Mouse (Mus musculus) limb, embryonic 15.5 days (tissue): ENCODE measurements at regions not wholly inside any gene's neighbourhood (a gene's known extent, or its start where the extent isn't known, plus 50 kb on each side); places are given as distances from the start of the nearest gene placed in this dataset.
"Not testable (repeated sequence)": the region's sequence is repeated elsewhere in the genome, so short reads cannot be mapped to it uniquely, and the experiment has no call there.

Source experiments
- ATAC-seq: fragments of 200-750 bp; cut with Nextera tagmentation; 2 replicates; pipeline ENCODE4 v1.8.0; 2017; ENCODE audit warnings: low read depth, moderate TSS enrichment; ENCODE audit not compliant: insufficient number of reproducible peaks, low FRiP score, low TSS enrichment
- H3K27ac ChIP-seq: fragments of 300-500 bp; sonication (generic); 2 replicates; pipeline ENCODE4 v1.5.1; 2015; ENCODE audit warnings: moderate library complexity, mild to moderate bottlenecking, inconsistent platforms
- H3K27me3 ChIP-seq: fragments of 300-500 bp; sonication (generic); 2 replicates; pipeline ENCODE4 v1.6.1; 2015; ENCODE audit warnings: inconsistent platforms
- H3K36me3 ChIP-seq: fragments of 300-500 bp; sonication (generic); 2 replicates; pipeline ENCODE4 v1.6.1; 2015; ENCODE audit warnings: inconsistent platforms
- H3K4me1 ChIP-seq: fragments of 300-500 bp; sonication (generic); 2 replicates; pipeline ENCODE4 v1.6.1; 2015; ENCODE audit warnings: inconsistent platforms
- H3K4me2 ChIP-seq: fragments of 300-500 bp; sonication (generic); 2 replicates; pipeline ENCODE4 v1.6.1; 2015; ENCODE audit warnings: mild to moderate bottlenecking, inconsistent platforms
- H3K4me3 ChIP-seq: fragments of 300-500 bp; sonication (generic); 2 replicates; pipeline ENCODE4 v1.5.1; 2015; ENCODE audit warnings: mild to moderate bottlenecking, inconsistent platforms
- H3K9ac ChIP-seq: fragments of 300-500 bp; sonication (generic); 2 replicates; pipeline ENCODE4 v1.6.1; 2015; ENCODE audit warnings: inconsistent platforms
- H3K9me3 ChIP-seq: fragments of 300-500 bp; sonication (generic); 2 replicates; pipeline ENCODE4 v1.6.1; 2016; ENCODE audit warnings: inconsistent platforms
- WGBS: fragments of 180-500 bp; shearing (Covaris S2); methylation state at CpG from one replicate; pipeline ENCODE4 v1.1.7; 2015; 5-methylcytosine and 5-hydroxymethylcytosine counted together

DNA sequence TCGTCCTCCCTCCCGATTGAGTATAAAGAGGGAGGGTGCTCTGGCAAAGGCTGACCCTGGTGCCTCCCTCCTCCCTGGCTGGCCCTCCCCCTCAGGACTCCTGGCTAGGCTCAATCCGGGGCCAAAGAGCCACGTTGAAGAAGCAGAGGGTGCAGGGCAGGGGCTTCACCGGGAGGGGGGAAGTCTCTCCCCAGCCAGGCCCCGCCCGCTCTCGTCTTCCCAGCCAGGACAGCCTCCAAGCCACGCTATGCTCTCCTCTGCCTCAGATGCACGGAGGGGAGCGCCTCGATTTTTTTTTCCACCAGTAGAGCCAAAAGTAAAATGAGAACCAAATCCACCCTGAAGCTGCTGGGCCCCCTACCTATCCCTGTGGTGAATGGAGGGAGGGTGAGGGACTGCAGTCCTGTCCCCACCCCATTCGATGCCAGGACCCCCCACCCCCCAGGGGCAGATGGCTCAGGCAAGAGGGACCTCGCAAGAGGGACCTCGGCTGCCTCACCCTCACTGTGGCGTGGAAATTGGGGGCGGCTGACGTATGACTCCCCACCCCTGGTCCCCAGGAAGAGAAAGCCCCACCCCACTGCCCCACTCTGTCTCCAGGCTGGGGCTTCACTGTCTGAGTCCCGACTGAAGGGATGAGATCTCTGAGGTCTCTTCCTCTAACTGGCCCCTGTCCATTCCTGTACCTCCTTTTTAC, 53.2 kb upstream of the Col1a1 start:
- H3K4me2 ChIP-seq = peak overlapping the region; percentile 40
- peaks cover 40% of the 10 kb centered on the region for H3K4me1 ChIP-seq
- peak; percentile 80 for ATAC-seq
- 3% methylated on average over 19 of the region's 19 CpGs for WGBS
- H3K9ac ChIP-seq = no peak overlapping the region
- peak overlapping the region; percentile 94 for H3K27ac ChIP-seq
- peaks cover 3% of the 10 kb centered on the region; the same call in 1 of the 2 replicates for H3K27me3 ChIP-seq
- H3K36me3 ChIP-seq = no peaks in the 10 kb centered on the region
- no peaks in the 10 kb centered on the region for H3K9me3 ChIP-seq
- H3K4me3 ChIP-seq = peak overlapping the region; percentile 22

DNA sequence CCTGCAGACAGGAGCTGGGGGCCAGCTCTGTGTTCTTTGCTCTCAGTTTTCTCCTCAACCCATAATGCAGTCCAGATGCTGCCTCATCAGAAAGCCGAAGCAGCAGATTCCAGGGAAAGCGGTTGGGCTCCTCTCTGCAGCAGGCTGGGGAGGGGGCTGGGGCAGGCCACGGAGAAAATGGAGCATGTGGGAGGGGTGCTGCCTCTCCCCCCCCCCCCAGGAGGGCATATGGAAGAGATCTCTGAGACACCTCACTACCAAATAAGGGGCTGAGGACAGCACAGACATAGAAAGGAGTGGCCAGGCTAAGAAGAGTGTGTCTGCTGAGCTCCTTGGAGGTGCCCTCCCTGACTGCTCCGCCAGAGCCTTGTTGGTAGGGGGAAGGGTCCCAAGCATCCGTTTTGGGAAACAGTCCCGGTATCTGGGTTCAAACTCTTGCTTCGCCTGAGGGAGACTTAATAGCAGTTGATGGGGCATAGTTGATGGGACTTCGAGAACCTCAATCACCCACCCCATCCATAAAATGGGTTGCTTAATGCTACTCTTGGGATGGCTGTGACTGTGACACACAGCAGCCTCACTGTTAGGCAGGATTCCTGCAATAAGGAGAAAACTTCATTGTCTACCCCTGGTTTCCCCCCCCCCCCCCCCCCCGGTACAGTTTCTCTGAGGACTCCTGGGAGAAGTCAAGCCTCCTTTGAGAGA, 53.9 kb upstream of the Col1a1 start:
- H3K36me3 ChIP-seq = no peaks in the 10 kb centered on the region
- WGBS = 6% methylated on average over 9 of the region's 9 CpGs
- peak overlapping the region; percentile 94 for H3K27ac ChIP-seq
- ATAC-seq = peak; percentile 78
- H3K27me3 ChIP-seq = peaks cover 3% of the 10 kb centered on the region; the same call in 1 of the 2 replicates
- H3K9ac ChIP-seq = no peak overlapping the region
- H3K9me3 ChIP-seq = no peaks in the 10 kb centered on the region
- H3K4me3 ChIP-seq = peak overlapping the region; percentile 22
- peaks cover 47% of the 10 kb centered on the region for H3K4me1 ChIP-seq
- H3K4me2 ChIP-seq = peak overlapping the region; percentile 40

DNA sequence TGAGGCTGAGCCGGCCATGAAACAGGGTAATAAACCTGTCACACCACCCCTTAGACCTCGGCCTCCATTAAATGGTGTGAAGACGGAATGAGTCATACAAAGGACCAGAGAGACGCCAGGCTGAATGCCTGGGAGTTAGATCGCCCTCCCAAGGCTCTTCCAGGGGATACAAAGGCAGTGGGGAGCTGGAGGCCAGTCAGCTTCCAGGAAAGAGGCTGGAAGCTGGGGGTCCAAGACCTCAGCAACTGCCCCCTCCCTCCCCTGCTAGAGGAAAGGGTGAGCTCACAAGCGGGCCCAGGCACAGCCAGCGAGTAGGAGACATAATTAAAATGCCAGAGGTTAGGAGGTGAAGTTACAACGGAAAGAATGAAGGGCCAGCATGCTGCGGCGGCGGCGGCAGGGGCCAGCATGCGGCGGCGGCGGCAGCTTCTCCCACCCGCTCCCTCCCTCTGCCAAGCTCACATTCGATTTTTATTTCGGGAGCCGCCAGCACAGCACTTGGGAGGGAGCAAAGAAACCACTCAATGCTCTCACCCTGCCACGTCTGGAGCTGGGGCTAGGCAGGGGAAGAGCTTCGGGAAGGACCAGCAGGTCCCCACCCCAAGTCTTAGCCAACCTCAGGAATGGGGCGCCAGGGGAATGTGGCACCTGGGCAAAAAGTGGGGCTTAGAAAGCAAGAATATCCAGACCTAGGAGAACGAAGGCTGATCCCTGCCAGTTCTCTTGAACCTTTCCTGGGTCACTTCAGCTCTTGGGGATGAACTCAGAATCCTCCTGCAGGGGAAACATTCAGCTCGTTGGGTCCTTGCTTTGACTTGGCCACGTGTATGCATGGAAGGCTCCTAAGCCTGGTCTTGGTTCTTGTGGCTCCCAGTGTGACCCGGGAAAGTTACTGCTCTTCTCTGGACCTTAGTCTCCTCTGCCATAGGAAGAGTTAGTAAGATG, 54.9 kb upstream of the Col1a1 start:
- ATAC-seq = peak; percentile 27
- Histone ChIP-seq H3K27ac (peak overlapping the region; percentile 94), H3K4me1 (peaks cover 56% of the 10 kb centered on the region), H3K27me3 (peaks cover 3% of the 10 kb centered on the region; the same call in 1 of the 2 replicates), H3K4me2 (peak overlapping the region; percentile 40), H3K9ac (peak overlapping the region; percentile 5; the same call in 1 of the 2 replicates), H3K36me3 (no peaks in the 10 kb centered on the region), H3K4me3 (peak overlapping the region; percentile 22), H3K9me3 (no peaks in the 10 kb centered on the region)
- WGBS = 3% methylated on average over 27 of the region's 27 CpGs

DNA sequence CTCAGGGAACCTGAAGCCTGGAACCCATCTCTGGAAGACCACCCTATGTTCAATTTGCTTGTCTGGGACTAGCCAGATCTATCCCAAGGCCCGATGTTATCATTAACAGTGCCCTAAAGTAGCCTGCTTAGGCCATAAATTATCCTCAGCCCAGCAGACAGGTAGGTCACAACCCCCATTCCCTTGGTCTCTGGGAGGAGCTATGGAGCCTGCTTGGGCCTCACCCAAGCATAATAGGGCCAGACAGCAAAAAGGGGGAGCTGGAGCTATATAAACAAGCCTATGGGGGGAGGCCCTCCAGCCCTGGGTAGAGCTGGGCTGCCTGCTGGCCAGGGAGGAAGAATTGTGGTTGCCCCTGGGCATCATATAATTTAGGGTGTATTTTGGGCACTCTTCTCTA, 59.3 kb upstream of the Col1a1 start:
- WGBS = 13% methylated on average over 1 of the region's 1 CpGs

DNA sequence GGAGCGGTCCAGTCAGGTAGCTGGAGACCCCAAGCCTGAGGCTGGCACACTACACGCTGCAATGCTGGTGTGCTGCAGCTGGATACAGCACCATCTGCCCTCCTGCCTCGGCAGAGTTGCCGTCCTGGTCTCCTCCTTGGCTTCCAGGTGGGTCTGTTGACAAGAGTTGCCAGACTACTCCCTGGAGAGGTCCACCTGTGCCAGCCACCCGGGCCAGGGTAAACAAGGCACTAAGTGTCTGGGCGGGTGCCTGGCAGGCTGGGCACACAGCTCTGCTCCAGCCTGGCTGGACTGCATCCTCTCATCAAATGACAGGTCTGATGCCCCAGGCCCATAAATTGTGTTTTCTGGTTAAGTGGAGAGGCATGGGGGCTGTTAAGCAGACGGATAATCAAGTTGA, 61.0 kb upstream of the Col1a1 start:
- no peak for ATAC-seq
- Histone ChIP-seq H3K4me1 (peaks cover 78% of the 10 kb centered on the region), H3K27me3 (peaks cover 4% of the 10 kb centered on the region; the same call in 1 of the 2 replicates), H3K4me3 (no peak overlapping the region), H3K36me3 (no peaks in the 10 kb centered on the region), H3K4me2 (no peak overlapping the region), H3K27ac (peak overlapping the region; percentile 96), H3K9ac (no peak overlapping the region), H3K9me3 (no peaks in the 10 kb centered on the region)
- 45% methylated on average over 7 of the region's 7 CpGs for WGBS

More for the DNA sequence above, 59.3 kb upstream of the Col1a1 start:
- peak overlapping the region; percentile 71; the same call in 1 of the 2 replicates for H3K27ac ChIP-seq
- no peak for ATAC-seq
- H3K27me3 ChIP-seq = peaks cover 4% of the 10 kb centered on the region; the same call in 1 of the 2 replicates
- no peaks in the 10 kb centered on the region for H3K36me3 ChIP-seq
- H3K4me1 ChIP-seq = peaks cover 76% of the 10 kb centered on the region
- no peaks in the 10 kb centered on the region for H3K9me3 ChIP-seq
- no peak overlapping the region for H3K9ac ChIP-seq
- H3K4me2 ChIP-seq = no peak overlapping the region
- H3K4me3 ChIP-seq = no peak overlapping the region

DNA sequence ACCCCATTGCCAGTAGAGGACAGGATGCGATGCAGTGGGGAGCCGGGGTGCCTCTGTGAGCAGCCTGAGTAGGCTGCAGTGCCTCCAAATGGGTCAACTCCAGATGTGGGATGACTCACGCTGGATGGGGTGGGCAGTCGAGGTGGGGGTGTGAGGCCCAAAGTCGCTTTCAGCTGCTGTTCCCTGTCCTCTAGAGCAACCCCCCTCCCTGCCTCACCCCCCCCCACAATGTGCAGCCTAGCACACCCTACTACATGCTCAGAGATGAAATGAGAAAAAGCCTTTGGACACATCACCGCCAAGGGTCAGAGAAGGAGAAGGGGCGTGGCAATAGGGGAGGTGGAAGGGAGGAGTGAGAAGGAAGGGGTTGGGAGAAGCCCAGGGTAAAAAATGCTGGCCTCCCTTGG, 61.9 kb upstream of the Col1a1 start:
- 11% methylated on average over 7 of the region's 7 CpGs for WGBS
- Histone ChIP-seq H3K4me2 (peak overlapping the region; percentile 55), H3K27ac (peak overlapping the region; percentile 96), H3K36me3 (no peaks in the 10 kb centered on the region), H3K9me3 (no peaks in the 10 kb centered on the region), H3K9ac (0 out of 2 replicates have a peak overlapping the region, but pooled peaks have one; percentile 17), H3K4me3 (peak overlapping the region; percentile 27), H3K27me3 (peaks cover 4% of the 10 kb centered on the region; the same call in 1 of the 2 replicates), H3K4me1 (peaks cover 81% of the 10 kb centered on the region)
- ATAC-seq = peak; percentile 26; the same call in 1 of the 2 replicates

DNA sequence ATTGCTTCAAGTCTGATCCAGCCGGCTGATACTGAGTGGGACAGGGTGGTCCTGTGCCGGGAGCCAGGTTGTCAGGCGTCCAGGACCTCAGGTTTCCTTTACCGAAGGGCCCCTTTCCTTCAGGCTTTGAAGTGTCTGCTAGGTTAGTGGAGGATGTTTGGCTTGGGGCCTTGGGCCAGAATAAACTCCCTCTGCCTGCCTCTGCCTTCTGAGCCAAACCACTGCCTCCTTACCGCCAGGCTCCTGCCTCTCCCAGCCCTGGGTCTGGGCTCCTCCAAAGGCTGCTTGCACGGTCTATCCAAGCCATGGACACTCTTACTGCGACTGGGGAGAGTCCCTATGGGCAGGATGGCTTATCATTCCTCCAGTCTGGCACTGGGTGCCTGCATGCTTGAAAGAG, 62.3 kb upstream of the Col1a1 start:
- Histone ChIP-seq H3K27ac (peak overlapping the region; percentile 96), H3K4me1 (peaks cover 79% of the 10 kb centered on the region), H3K4me2 (peak overlapping the region; percentile 55), H3K9me3 (no peaks in the 10 kb centered on the region), H3K36me3 (no peaks in the 10 kb centered on the region), H3K9ac (0 out of 2 replicates have a peak overlapping the region, but pooled peaks have one; percentile 17), H3K4me3 (peak overlapping the region; percentile 27), H3K27me3 (peaks cover 4% of the 10 kb centered on the region; the same call in 1 of the 2 replicates)
- ATAC-seq = peak; percentile 36; the same call in 1 of the 2 replicates
- WGBS = 5% methylated on average over 7 of the region's 7 CpGs

DNA sequence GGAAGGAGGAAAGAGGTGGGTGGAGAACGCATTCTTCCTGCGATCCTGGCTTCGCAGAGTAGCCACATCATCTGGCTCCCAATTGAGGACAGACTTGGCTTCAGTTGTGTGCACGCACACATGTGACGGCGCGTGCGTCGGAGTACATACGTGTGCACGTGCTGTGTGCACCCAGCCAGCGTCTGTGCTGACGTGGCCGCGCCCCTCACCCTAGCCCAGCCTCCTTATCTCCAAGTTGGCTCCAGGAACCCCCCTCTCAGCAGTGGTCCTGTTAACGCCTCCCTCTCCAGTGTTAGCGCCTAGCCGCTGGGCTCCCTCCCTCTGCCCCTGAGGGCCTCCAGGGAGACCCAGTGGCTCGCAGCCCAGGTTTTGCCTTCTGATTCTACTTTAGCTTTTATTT, 63.1 kb upstream of the Col1a1 start:
- H3K4me1 ChIP-seq = peaks cover 73% of the 10 kb centered on the region
- H3K4me3 ChIP-seq = peak overlapping the region; percentile 27
- peak; percentile 87 for ATAC-seq
- H3K36me3 ChIP-seq = no peaks in the 10 kb centered on the region
- H3K27ac ChIP-seq = peak overlapping the region; percentile 96
- peaks cover 4% of the 10 kb centered on the region; the same call in 1 of the 2 replicates for H3K27me3 ChIP-seq
- H3K9me3 ChIP-seq = no peaks in the 10 kb centered on the region
- H3K4me2 ChIP-seq = peak overlapping the region; percentile 55
- WGBS = under 1% methylated on average over 19 of the region's 19 CpGs
- peak overlapping the region; percentile 17; the same call in 1 of the 2 replicates for H3K9ac ChIP-seq

DNA sequence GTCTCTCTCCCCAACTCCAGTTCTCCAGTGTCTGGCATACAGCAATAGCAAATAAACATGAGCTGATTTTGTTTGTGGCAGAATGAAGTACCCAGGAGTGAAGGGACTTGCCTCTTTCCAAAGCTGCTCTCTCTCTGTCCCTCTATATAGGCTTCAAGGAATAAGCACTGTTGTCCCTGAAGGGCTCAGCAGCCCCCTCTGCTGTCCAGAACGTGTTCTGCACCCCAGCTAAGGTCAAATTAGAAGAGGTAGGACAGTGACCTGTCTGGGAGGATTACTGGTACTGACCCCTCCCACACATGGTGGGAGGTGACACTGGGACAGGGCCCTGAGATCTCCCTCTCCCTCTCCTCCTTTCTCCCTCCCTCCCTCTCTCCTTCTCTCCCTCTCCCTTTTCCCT, 65.7 kb upstream of the Col1a1 start:
- no peak overlapping the region for H3K9ac ChIP-seq
- no peak overlapping the region for H3K4me2 ChIP-seq
- peak overlapping the region; percentile 5; the same call in 1 of the 2 replicates for H3K4me3 ChIP-seq
- H3K36me3 ChIP-seq = no peaks in the 10 kb centered on the region
- peaks cover 63% of the 10 kb centered on the region for H3K4me1 ChIP-seq
- peaks cover 4% of the 10 kb centered on the region; the same call in 1 of the 2 replicates for H3K27me3 ChIP-seq
- no peak for ATAC-seq
- H3K27ac ChIP-seq = peak overlapping the region; percentile 57
- H3K9me3 ChIP-seq = no peaks in the 10 kb centered on the region
- 0% methylated on average over 1 of the region's 1 CpGs for WGBS

DNA sequence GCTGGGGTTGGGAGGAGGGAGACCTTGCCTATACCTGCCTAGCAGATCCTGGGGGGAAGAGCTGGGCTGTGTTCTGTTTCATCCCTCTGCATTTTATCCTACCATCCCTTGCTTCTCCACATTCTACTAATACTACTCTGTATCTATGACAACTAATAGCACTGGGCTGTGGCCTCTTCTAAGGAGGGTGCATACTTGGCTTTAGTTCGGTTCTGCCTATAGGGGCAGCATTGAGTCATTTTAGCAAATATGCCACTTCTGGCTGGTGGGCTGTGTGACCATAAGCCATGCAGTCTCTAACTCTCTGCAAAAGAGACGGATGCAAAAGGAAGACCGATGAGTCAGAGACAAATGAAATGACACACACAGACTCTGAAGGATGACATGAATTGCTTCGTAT, 66.2 kb upstream of the Col1a1 start:
- not testable (repeated sequence) for H3K9me3 ChIP-seq, H3K36me3 ChIP-seq, ATAC-seq, H3K4me2 ChIP-seq, H3K27me3 ChIP-seq, H3K9ac ChIP-seq
- peaks cover 59% of the 10 kb centered on the region for H3K4me1 ChIP-seq
- H3K4me3 ChIP-seq = peak overlapping the region; percentile 5; the same call in 1 of the 2 replicates
- H3K27ac ChIP-seq = peak overlapping the region; percentile 57
- WGBS = 23% methylated on average over 4 of the region's 4 CpGs
